Mouse (Mus musculus): ENCODE measurements around the gene Ppp2ca. TPM values are rescaled to one million over a fixed set of nuclear protein-coding genes. Genes with fewer than 3 reads are reported as not detected.

The Ppp2ca gene
- polyA plus RNA-seq, 1 experiment from 2014 or later = 124 TPM

- Histone ChIP-seq H3K4me1 (ENCODE audit: control insufficient read depth, insufficient read depth, low read depth, low read length) (no peaks in the 10 kb centered on the region), H3K9ac (ENCODE audit: low read depth, low read length) (no peak overlapping the region), H3K9me3 (ENCODE audit: control insufficient read depth, low read length) (no peaks in the 10 kb centered on the region), H3K4me2 (ENCODE audit: low read length) (no peak overlapping the region), H3K27ac (ENCODE audit: low read depth, low read length) (no peak overlapping the region), H3K27me3 (replicated peaks; ENCODE audit: control insufficient read depth, insufficient read depth, low read length) (no peaks in the 10 kb centered on the region), H3K36me3 (ENCODE audit: control insufficient read depth, insufficient read depth, low read length) (peaks cover 58% of the 10 kb centered on the region), H3K4me3 (ENCODE audit: low read length) (no peak overlapping the region)
- ATAC-seq = no peak
- WGBS = 91% methylated on average over 6 of the region's 6 CpGs
Measured at GRCm38 (mm10) chr11:52122045-52122444, 23.6 kb downstream of the Ppp2ca start.

GRCm38 (mm10) chr11:52124468-52124867 lies 26.0 kb downstream of the Ppp2ca start:
- peaks cover 39% of the 10 kb centered on the region for H3K36me3 ChIP-seq (ENCODE audit: control insufficient read depth, insufficient read depth, low read length)
- H3K4me1 ChIP-seq (ENCODE audit: control insufficient read depth, insufficient read depth, low read depth, low read length) = no peaks in the 10 kb centered on the region; the same call in 1 of the 2 replicates
- no peak overlapping the region for H3K9ac ChIP-seq (ENCODE audit: low read depth, low read length)
- H3K27me3 ChIP-seq (replicated peaks; ENCODE audit: control insufficient read depth, insufficient read depth, low read length) = no peaks in the 10 kb centered on the region
- H3K4me3 ChIP-seq (ENCODE audit: low read length) = no peak overlapping the region
- no peak overlapping the region for H3K4me2 ChIP-seq (ENCODE audit: low read length)
- no peak for ATAC-seq
- 93% methylated on average over 4 of the region's 4 CpGs for WGBS
- no peak overlapping the region for H3K27ac ChIP-seq (ENCODE audit: low read depth, low read length)
- H3K9me3 ChIP-seq (ENCODE audit: control insufficient read depth, low read length) = no peaks in the 10 kb centered on the region

GRCm38 (mm10) chr11:52127169-52127568 lies 28.7 kb downstream of the Ppp2ca start:
- no peak overlapping the region for H3K27ac ChIP-seq (ENCODE audit: low read depth, low read length)
- WGBS = 68% methylated on average over 3 of the region's 3 CpGs
- peaks cover 15% of the 10 kb centered on the region for H3K36me3 ChIP-seq (ENCODE audit: control insufficient read depth, insufficient read depth, low read length)
- no peak overlapping the region for H3K4me3 ChIP-seq (ENCODE audit: low read length)
- no peaks in the 10 kb centered on the region; the same call in 1 of the 2 replicates for H3K4me1 ChIP-seq (ENCODE audit: control insufficient read depth, insufficient read depth, low read depth, low read length)
- no peak for ATAC-seq
- H3K9ac ChIP-seq (ENCODE audit: low read depth, low read length) = no peak overlapping the region
- H3K4me2 ChIP-seq (ENCODE audit: low read length) = no peak overlapping the region
- H3K9me3 ChIP-seq (ENCODE audit: control insufficient read depth, low read length) = no peaks in the 10 kb centered on the region
- no peaks in the 10 kb centered on the region for H3K27me3 ChIP-seq (replicated peaks; ENCODE audit: control insufficient read depth, insufficient read depth, low read length)

GRCm38 (mm10) chr11:52127760-52128159 lies 29.3 kb downstream of the Ppp2ca start:
- 80% methylated on average over 5 of the region's 5 CpGs for WGBS
- Histone ChIP-seq H3K9ac (ENCODE audit: low read depth, low read length) (no peak overlapping the region), H3K4me2 (ENCODE audit: low read length) (no peak overlapping the region), H3K27ac (ENCODE audit: low read depth, low read length) (no peak overlapping the region), H3K9me3 (ENCODE audit: control insufficient read depth, low read length) (no peaks in the 10 kb centered on the region), H3K27me3 (replicated peaks; ENCODE audit: control insufficient read depth, insufficient read depth, low read length) (no peaks in the 10 kb centered on the region), H3K4me1 (ENCODE audit: control insufficient read depth, insufficient read depth, low read depth, low read length) (no peaks in the 10 kb centered on the region; the same call in 1 of the 2 replicates), H3K36me3 (ENCODE audit: control insufficient read depth, insufficient read depth, low read length) (peaks cover 9% of the 10 kb centered on the region; the same call in 1 of the 2 replicates), H3K4me3 (ENCODE audit: low read length) (no peak overlapping the region)
- no peak for ATAC-seq

GRCm38 (mm10) chr11:52128316-52129061 lies 30.0 kb downstream of the Ppp2ca start:
- Histone ChIP-seq H3K4me3 (ENCODE audit: low read length) (no peak overlapping the region), H3K9ac (ENCODE audit: low read depth, low read length) (no peak overlapping the region), H3K4me1 (ENCODE audit: control insufficient read depth, insufficient read depth, low read depth, low read length) (no peaks in the 10 kb centered on the region; the same call in 1 of the 2 replicates), H3K4me2 (ENCODE audit: low read length) (no peak overlapping the region), H3K36me3 (ENCODE audit: control insufficient read depth, insufficient read depth, low read length) (peaks cover 9% of the 10 kb centered on the region; the same call in 1 of the 2 replicates), H3K9me3 (ENCODE audit: control insufficient read depth, low read length) (no peaks in the 10 kb centered on the region), H3K27me3 (replicated peaks; ENCODE audit: control insufficient read depth, insufficient read depth, low read length) (no peaks in the 10 kb centered on the region), H3K27ac (ENCODE audit: low read depth, low read length) (no peak overlapping the region)
- WGBS = 60% methylated on average over 5 of the region's 5 CpGs
- 0 out of 2 replicates have a peak, but pooled peaks have one; percentile 18 for ATAC-seq

DNA sequence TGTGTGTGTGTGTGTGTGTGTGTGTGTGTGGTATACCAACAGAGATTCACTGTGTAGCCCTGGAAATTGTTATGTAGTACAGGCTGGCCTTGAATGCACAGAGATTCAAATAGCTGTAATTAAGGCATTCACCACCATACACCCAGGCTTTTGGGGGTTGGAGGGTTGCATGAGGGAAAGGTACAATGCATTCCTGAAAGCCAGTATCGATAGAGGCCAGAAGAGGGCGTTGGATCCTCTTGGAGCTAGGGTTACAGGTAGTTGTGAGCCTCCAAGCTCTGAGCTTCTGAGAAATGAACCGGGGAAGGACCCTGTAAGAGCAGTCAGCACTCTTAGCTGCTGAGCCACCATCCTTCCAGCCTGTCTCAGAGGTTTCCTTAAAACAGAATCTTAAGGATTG lies 30.7 kb downstream of the Ppp2ca start:
- 38% methylated on average over 3 of the region's 3 CpGs for WGBS
- H3K9me3 ChIP-seq (ENCODE audit: control insufficient read depth, low read length) = no peaks in the 10 kb centered on the region
- no peak overlapping the region for H3K4me3 ChIP-seq (ENCODE audit: low read length)
- no peaks in the 10 kb centered on the region for H3K27me3 ChIP-seq (replicated peaks; ENCODE audit: control insufficient read depth, insufficient read depth, low read length)
- no peak for ATAC-seq
- no peaks in the 10 kb centered on the region; the same call in 1 of the 2 replicates for H3K4me1 ChIP-seq (ENCODE audit: control insufficient read depth, insufficient read depth, low read depth, low read length)
- H3K27ac ChIP-seq (ENCODE audit: low read depth, low read length) = 0 out of 2 replicates have a peak overlapping the region, but pooled peaks have one; percentile 23
- H3K9ac ChIP-seq (ENCODE audit: low read depth, low read length) = no peak overlapping the region
- peaks cover 8% of the 10 kb centered on the region; the same call in 1 of the 2 replicates for H3K36me3 ChIP-seq (ENCODE audit: control insufficient read depth, insufficient read depth, low read length)
- H3K4me2 ChIP-seq (ENCODE audit: low read length) = no peak overlapping the region

DNA sequence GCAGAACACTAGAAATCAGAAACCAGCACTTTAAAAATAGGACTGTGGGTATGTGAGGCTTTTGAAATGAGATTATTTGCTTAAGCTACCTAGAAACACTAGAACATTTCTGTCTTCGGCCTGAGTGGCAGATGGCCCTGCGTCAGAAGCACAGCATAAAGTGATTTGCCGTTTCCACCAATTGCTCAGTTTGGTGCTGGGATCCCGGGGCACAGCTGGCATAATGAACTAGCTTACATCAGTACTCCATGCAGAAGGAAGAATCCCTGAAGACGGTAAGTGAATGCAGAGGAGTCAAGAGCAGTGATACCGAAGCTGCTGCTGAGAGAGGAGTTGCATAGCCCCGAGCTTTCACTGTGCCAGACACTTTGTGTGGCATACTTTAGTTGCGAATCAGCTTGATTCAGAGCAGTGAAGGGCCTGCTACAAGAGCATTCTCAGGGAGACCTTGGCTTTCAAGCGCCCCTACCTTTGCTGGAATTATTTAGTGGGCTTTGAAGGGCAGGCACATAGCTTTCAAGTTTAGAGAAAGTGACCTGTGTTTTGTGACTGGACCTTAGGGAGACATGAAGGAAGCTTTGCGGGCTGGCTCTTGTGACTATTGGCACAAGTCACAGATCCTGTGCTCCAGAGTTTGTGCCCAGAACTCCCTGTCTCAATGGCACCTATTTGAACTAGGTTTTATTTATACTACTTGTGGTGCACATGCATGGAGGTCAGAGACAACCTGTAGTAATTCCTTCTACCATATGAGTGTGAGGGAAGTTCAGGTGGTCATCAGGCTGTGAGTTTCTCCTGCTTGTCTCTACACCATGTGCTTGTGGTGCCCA lies 31.4 kb downstream of the Ppp2ca start:
- Histone ChIP-seq H3K27ac (ENCODE audit: low read depth, low read length) (peak overlapping the region; percentile 37; the same call in 1 of the 2 replicates), H3K36me3 (ENCODE audit: control insufficient read depth, insufficient read depth, low read length) (peaks cover 3% of the 10 kb centered on the region; the same call in 1 of the 2 replicates), H3K27me3 (replicated peaks; ENCODE audit: control insufficient read depth, insufficient read depth, low read length) (no peaks in the 10 kb centered on the region), H3K9ac (ENCODE audit: low read depth, low read length) (no peak overlapping the region), H3K4me3 (ENCODE audit: low read length) (no peak overlapping the region), H3K9me3 (ENCODE audit: control insufficient read depth, low read length) (no peaks in the 10 kb centered on the region), H3K4me1 (ENCODE audit: control insufficient read depth, insufficient read depth, low read depth, low read length) (no peaks in the 10 kb centered on the region; the same call in 1 of the 2 replicates), H3K4me2 (ENCODE audit: low read length) (no peak overlapping the region)
- peak; percentile 66; the same call in 1 of the 2 replicates for ATAC-seq
- WGBS = 67% methylated on average over 10 of the region's 10 CpGs

GRCm38 (mm10) chr11:52130451-52131068 lies 32.1 kb downstream of the Ppp2ca start:
- Histone ChIP-seq H3K27me3 (replicated peaks; ENCODE audit: control insufficient read depth, insufficient read depth, low read length) (no peaks in the 10 kb centered on the region), H3K4me2 (ENCODE audit: low read length) (no peak overlapping the region), H3K36me3 (ENCODE audit: control insufficient read depth, insufficient read depth, low read length) (no peaks in the 10 kb centered on the region), H3K9ac (ENCODE audit: low read depth, low read length) (no peak overlapping the region), H3K9me3 (ENCODE audit: control insufficient read depth, low read length) (peaks cover 4% of the 10 kb centered on the region), H3K4me1 (ENCODE audit: control insufficient read depth, insufficient read depth, low read depth, low read length) (no peaks in the 10 kb centered on the region; the same call in 1 of the 2 replicates), H3K4me3 (ENCODE audit: low read length) (no peak overlapping the region), H3K27ac (ENCODE audit: low read depth, low read length) (no peak overlapping the region)
- 81% methylated on average over 7 of the region's 7 CpGs for WGBS
- ATAC-seq = no peak
